Mouse (Mus musculus): Measurements from ENCODE around the gene Tapt1. TPM values are rescaled to one million over a fixed set of nuclear protein-coding genes. Genes with fewer than 3 reads are reported as not detected.

The Tapt1 gene
- polyA plus RNA-seq, 1 experiment, result 1.5 TPM

DNA sequence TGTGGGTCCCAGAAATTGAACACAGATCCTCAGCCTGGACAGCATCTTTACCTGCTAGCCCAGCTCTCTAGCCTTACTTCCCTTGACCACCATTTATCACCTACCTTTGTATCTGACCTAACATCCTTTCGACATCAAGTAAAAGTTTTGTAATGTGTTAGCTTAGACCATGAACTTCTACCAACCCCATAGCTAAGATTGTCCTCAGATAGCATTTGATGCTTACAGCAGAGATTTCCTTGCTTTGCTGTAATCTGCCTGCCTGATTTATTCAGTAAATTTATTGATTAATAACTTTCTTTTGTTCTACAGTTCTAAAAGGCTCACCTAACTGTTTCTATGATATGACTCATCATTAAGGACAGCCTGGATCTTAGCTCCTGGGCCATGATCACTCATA is 15.3 kb upstream of the Tapt1 start:
- Histone ChIP-seq H3K4me1 (ENCODE audit: control insufficient read depth) (peaks cover 9% of the 10 kb centered on the region), H3K36me3 (ENCODE audit: control insufficient read depth) (no peaks in the 10 kb centered on the region), H3K9me3 (ENCODE audit: control insufficient read depth, low read length) (no peaks in the 10 kb centered on the region), H3K4me3 (replicated peaks) (no peak overlapping the region), H3K27me3 (ENCODE audit: control insufficient read depth) (peaks cover 24% of the 10 kb centered on the region)
- TF ChIP-seq TAL1 (IDR thresholded peaks at IDR 0.05; ENCODE audit: low read length) (no peak), GATA1 (IDR thresholded peaks at IDR 0.05; ENCODE audit: low read length) (no peak)

DNA sequence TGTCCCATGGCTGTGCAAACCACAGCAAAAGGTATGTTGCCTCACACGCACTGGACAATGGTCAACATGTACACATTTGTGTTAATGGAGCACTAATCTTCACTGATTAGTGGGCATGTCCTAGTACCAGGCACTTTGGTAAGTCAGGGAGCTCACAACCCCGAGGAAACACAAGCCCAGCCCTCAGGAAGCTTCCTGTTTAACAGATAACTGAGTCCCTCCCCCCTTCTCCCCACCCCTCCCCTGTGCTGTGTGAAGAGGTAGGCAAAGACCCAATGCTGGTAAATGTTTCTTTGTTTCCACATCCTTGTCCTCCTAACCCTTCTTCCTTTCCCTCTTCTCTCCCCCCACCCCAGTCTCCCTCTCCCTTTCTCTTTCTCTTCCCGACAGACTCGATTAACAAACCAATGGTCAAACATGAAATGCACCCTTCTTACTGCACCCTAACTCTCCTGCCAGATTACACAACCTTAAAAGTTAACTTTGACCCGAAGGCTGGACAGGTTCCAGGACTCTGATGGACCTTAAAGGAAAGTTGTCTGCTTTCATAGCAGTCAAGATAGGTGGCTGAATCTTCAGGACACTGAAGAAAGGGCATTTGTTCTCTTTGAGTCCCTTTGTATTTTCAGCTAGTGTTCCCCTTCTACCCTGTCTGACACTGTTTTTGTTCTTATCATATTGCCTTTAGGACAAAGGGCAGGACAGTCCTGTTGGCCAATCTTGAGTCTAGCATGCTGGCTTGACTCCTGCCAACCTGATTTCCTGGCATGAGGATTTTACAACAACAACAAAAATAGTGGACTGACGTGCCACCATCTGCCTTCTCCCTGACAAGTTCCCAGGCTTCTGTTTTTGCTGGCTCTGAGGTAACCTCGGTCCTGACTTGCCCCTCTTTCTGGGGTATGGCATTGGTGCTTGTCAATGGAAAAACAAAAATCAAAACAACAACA is 13.0 kb upstream of the Tapt1 start:
- Histone ChIP-seq H3K4me3 (replicated peaks) (no peak overlapping the region), H3K9me3 (ENCODE audit: control insufficient read depth, low read length) (no peaks in the 10 kb centered on the region), H3K36me3 (ENCODE audit: control insufficient read depth) (peaks cover 5% of the 10 kb centered on the region), H3K4me1 (ENCODE audit: control insufficient read depth) (peaks cover 9% of the 10 kb centered on the region), H3K27me3 (ENCODE audit: control insufficient read depth) (peaks cover 4% of the 10 kb centered on the region)
- no peak for TF ChIP-seq TAL1 (IDR thresholded peaks at IDR 0.05; ENCODE audit: low read length)
- TF ChIP-seq GATA1 (IDR thresholded peaks at IDR 0.05; ENCODE audit: low read length), result no peak

DNA sequence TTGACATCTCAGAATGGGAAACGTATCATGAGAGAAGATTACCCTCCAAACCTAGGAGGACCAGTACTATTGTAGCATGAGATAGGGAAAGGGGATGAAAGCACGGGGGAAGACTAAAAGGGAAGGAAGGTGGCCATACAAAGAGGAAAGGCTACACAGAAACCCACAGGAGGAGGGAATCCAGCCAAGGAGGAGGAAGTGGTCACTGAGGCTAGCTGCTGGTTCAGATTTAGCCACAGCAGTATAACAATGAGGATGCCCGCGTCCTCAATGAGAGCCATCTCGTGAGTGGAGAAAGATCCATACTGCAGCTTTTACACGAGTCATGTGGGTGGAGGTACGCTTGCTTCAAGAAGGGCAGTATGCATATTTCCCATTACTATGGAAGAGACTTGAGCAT is 11.8 kb upstream of the Tapt1 start:
- Histone ChIP-seq H3K27me3 (ENCODE audit: control insufficient read depth) (no peaks in the 10 kb centered on the region), H3K4me1 (ENCODE audit: control insufficient read depth) (peaks cover 9% of the 10 kb centered on the region), H3K9me3 (ENCODE audit: control insufficient read depth, low read length) (no peaks in the 10 kb centered on the region), H3K4me3 (replicated peaks) (no peak overlapping the region), H3K36me3 (ENCODE audit: control insufficient read depth) (peaks cover 5% of the 10 kb centered on the region)
- TF ChIP-seq TAL1 (IDR thresholded peaks at IDR 0.05; ENCODE audit: low read length) (no peak), GATA1 (IDR thresholded peaks at IDR 0.05; ENCODE audit: low read length) (no peak)

DNA sequence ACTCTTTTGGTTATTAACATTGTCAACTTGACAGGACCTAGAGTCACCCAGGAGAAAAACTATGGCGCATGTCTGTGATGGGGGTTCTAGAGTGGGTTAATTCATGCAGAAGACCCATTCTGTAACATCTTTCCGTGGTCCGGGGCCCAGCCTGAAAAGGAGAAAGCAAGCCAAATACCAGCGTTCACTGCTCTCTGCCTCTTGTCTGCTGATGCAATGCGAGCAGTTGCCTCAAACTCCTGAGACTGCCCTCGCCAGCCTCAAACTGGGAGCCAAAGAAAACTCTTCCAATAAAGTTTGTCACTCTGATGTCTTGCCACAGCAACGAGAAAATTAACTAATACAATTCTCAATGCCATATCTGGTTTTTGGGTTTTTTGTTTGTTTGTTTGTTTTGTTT is 8.2 kb upstream of the Tapt1 start:
- Histone ChIP-seq H3K9me3 (ENCODE audit: control insufficient read depth, low read length) (no peaks in the 10 kb centered on the region), H3K27me3 (ENCODE audit: control insufficient read depth) (no peaks in the 10 kb centered on the region), H3K4me1 (ENCODE audit: control insufficient read depth) (peaks cover 9% of the 10 kb centered on the region), H3K4me3 (replicated peaks) (no peak overlapping the region), H3K36me3 (ENCODE audit: control insufficient read depth) (peaks cover 7% of the 10 kb centered on the region)
- TF ChIP-seq GATA1 (IDR thresholded peaks at IDR 0.05; ENCODE audit: low read length) (no peak), TAL1 (IDR thresholded peaks at IDR 0.05; ENCODE audit: low read length) (no peak)

DNA sequence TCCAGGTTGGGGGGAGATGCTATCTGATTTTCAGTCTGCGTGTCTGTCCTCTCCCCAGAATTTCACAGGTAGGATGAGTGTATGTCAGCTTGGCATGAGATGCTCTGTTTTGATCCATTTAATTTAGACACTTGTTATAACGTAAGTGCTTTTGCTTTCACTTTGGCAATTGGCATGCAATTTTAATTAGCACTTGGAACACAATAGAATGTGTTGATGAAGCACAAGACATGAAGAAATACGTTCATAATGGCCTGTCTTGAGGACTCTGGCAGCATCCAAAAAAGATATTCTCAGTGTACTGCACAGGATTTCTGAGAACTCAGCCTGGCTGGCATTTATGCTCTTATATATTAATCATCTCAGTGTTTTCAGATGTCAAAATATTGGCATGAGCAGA is 7.5 kb upstream of the Tapt1 start:
- no peaks in the 10 kb centered on the region for H3K9me3 ChIP-seq (ENCODE audit: control insufficient read depth, low read length)
- no peak overlapping the region for H3K4me3 ChIP-seq (replicated peaks)
- TF ChIP-seq TAL1 (IDR thresholded peaks at IDR 0.05; ENCODE audit: low read length), result no peak
- no peak for TF ChIP-seq GATA1 (IDR thresholded peaks at IDR 0.05; ENCODE audit: low read length)
- no peaks in the 10 kb centered on the region for H3K27me3 ChIP-seq (ENCODE audit: control insufficient read depth)
- H3K36me3 ChIP-seq (ENCODE audit: control insufficient read depth), result peaks cover 7% of the 10 kb centered on the region
- peaks cover 6% of the 10 kb centered on the region for H3K4me1 ChIP-seq (ENCODE audit: control insufficient read depth)

DNA sequence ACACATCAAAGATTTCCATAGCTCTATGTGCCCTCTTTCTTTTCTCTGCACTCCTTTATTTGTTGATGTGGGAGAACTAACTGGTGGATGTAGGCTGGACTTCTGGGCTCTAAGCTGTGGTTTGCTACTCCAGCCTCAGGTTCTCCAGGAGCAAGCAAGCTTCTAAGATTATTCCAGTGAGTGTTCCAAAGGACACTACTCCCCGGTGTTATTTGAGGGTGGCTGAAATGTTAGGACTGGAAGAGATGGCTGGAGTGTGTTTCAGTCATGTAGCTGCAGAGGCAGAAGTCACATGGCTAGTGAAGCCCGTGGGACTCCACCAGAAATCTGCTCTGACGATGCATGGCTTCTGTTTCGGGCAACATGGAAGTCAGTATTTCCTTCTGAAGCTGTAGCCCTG is 2.3 kb upstream of the Tapt1 start:
- Histone ChIP-seq H3K4me1 (ENCODE audit: control insufficient read depth) (peaks cover 38% of the 10 kb centered on the region), H3K9me3 (ENCODE audit: control insufficient read depth, low read length) (no peaks in the 10 kb centered on the region), H3K27me3 (ENCODE audit: control insufficient read depth) (no peaks in the 10 kb centered on the region), H3K4me3 (replicated peaks) (no peak overlapping the region), H3K36me3 (ENCODE audit: control insufficient read depth) (peaks cover 11% of the 10 kb centered on the region)
- no peak for TF ChIP-seq TAL1 (IDR thresholded peaks at IDR 0.05; ENCODE audit: low read length)
- no peak for TF ChIP-seq GATA1 (IDR thresholded peaks at IDR 0.05; ENCODE audit: low read length)

DNA sequence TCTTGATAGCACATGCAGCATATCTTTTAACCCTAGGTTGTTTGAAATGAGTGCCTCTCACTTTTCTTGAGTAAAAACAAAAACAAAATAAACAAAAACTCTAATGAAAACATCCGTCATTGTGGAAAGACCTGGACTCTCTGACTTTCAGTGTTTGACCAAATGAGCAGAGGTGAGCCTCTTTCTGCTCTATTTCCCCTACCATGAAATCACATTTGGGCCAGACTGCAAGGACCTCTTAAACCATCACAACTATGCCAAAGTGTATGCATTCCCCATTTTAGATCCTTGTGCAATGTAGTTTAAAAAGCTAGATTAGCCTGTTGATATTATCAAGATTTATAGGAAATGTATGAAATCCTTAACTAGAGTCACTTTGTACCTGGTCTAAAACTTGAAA is 1.9 kb upstream of the Tapt1 start:
- Histone ChIP-seq H3K4me3 (replicated peaks) (no peak overlapping the region), H3K4me1 (ENCODE audit: control insufficient read depth) (peaks cover 42% of the 10 kb centered on the region), H3K9me3 (ENCODE audit: control insufficient read depth, low read length) (no peaks in the 10 kb centered on the region), H3K36me3 (ENCODE audit: control insufficient read depth) (peaks cover 15% of the 10 kb centered on the region), H3K27me3 (ENCODE audit: control insufficient read depth) (no peaks in the 10 kb centered on the region)
- no peak for TF ChIP-seq GATA1 (IDR thresholded peaks at IDR 0.05; ENCODE audit: low read length)
- TF ChIP-seq TAL1 (IDR thresholded peaks at IDR 0.05; ENCODE audit: low read length), result no peak

DNA sequence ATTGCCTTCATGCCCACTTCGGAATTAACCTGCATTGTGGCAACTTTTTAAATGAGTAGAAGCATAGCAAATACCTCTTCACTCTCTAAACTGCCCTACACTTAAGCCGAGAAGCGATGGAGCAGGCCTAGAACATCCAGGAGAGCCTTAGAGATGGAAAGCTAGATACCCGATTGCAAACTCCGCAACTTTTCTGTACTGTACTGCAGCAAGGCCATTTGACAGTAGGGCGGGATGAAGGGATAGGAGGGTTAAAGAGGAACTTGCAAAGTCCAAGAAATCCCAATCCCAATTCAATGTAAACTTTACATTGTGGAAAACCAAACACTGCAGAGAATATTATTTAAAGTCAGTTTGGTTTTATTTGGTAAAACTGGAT is 1.0 kb upstream of the Tapt1 start:
- peak overlapping the region; percentile 95 for H3K4me3 ChIP-seq (replicated peaks)
- no peak for TF ChIP-seq TAL1 (IDR thresholded peaks at IDR 0.05; ENCODE audit: low read length)
- TF ChIP-seq GATA1 (IDR thresholded peaks at IDR 0.05; ENCODE audit: low read length), result no peak
- H3K36me3 ChIP-seq (ENCODE audit: control insufficient read depth), result peaks cover 24% of the 10 kb centered on the region
- H3K27me3 ChIP-seq (ENCODE audit: control insufficient read depth), result no peaks in the 10 kb centered on the region
- H3K9me3 ChIP-seq (ENCODE audit: control insufficient read depth, low read length), result no peaks in the 10 kb centered on the region
- H3K4me1 ChIP-seq (ENCODE audit: control insufficient read depth), result peaks cover 51% of the 10 kb centered on the region

DNA sequence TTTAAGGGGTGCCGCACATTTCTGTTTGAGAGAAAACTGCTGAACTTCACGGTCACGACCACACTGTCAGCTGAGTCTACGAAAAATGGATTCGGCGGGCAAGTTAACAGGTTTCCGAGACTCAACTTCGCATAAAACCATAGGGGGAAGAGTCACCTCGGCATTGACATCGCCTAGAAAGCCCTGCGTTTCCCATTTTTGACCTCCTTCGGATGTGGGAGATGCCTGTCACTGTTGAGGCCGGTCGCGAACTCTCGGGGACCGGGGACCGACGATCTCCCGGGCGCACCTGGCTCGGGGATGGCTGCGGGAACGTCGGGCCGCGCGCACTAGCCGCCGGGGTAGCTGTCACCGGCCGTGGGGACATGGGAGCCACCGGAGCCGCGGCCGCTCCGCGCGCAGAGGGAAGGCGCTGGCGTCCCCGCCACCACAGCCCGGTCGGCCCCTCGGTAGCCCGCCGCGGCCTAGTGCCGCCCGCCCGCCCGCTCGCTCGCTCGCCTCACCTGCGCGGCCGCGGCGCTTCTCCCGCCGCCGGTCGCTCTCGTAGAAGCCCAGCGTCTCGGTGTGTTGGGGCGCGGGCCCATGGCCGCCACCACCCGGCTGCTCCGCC is 410 bp downstream of the Tapt1 start:
- TF ChIP-seq TAL1 (IDR thresholded peaks at IDR 0.05; ENCODE audit: low read length) (no peak), GATA1 (IDR thresholded peaks at IDR 0.05; ENCODE audit: low read length) (no peak)
- Histone ChIP-seq H3K4me1 (ENCODE audit: control insufficient read depth) (peaks cover 61% of the 10 kb centered on the region), H3K4me3 (replicated peaks) (peak overlapping the region; percentile 95), H3K9me3 (ENCODE audit: control insufficient read depth, low read length) (no peaks in the 10 kb centered on the region), H3K27me3 (ENCODE audit: control insufficient read depth) (no peaks in the 10 kb centered on the region), H3K36me3 (ENCODE audit: control insufficient read depth) (peaks cover 32% of the 10 kb centered on the region)

All from erythroblast, embryonic 14.5 days (primary cell).